Mouse (Mus musculus): Measurements from ENCODE around the gene Hnrnpc.

- TF ChIP-seq CTCF (IDR thresholded peaks at IDR 0.05; ENCODE audit: low read depth, low read length), result no peak
- TF ChIP-seq EP300 (IDR thresholded peaks at IDR 0.05; ENCODE audit: insufficient read depth, low read depth, low read length), result no peak
- no peak for TF ChIP-seq POLR2A (IDR thresholded peaks at IDR 0.05; ENCODE audit: insufficient read depth, low read length)
These were observed 6.5 kb upstream of the Hnrnpc start, which contains the start of gene Rpgrip1 for GRCm38 (mm10) chr14:52110346-52110745.

Data from ES-Bruce4 (cell line).